Mouse (Mus musculus) liver, postnatal 0 days (tissue): ENCODE data around the gene Sod2.

Experiments
- CTCF ChIP-seq: sonication (generic); IDR thresholded peaks from 2 replicates; pipeline ENCODE4 v1.5.1; 2016; ENCODE audit warnings: antibody characterized with exemption, low read depth
- EP300 ChIP-seq: IDR thresholded peaks from 2 replicates; pipeline ENCODE4 v1.6.1; 2016; ENCODE audit warnings: antibody characterized with exemption, low read depth, mild to moderate bottlenecking

GRCm38 (mm10) chr17:12994069-12994468, 12.6 kb upstream of the Sod2 start, which contains the start of gene Wtap:
- TF ChIP-seq EP300: no peak
- TF ChIP-seq CTCF: no peak
